ENCODE assay signal across 21 mouse cellular contexts in genomic region chr8:105788927-105789326, GRCm38 (mm10). TPM values are rescaled to one million over a fixed set of nuclear protein-coding genes. Genes with fewer than 3 reads are reported as not detected.
DNase-seq lines count a peak whose midpoint lies in the region; ATAC-seq and TF ChIP-seq lines count a peak whose summit lies in the region.
"Had no signal": no experiment of that assay in that cellular context is flagged by ENCODE, and none has a peak within 500 bp of the region (broad histone marks: within the 10 kb centered on the region; RNA-seq: fewer than 3 reads in every experiment).

No protein-coding gene starts in this region.

- no peaks in the 10 kb centered on the region for H3K27me3 ChIP-seq in midbrain, embryonic 11.5 days (ENCODE audit: control insufficient read depth, insufficient read depth, low read length)
- no peaks in the 10 kb centered on the region for H3K27me3 ChIP-seq in midbrain, postnatal 0 days (ENCODE audit: insufficient read depth, low read length)
- H3K27me3 ChIP-seq in splenic B cell, adult 2 months (ENCODE audit: control insufficient read depth, insufficient read depth, low read length, poor library complexity, severe bottlenecking), result no peaks in the 10 kb centered on the region
- no peaks in the 10 kb centered on the region for H3K27me3 ChIP-seq in kidney, adult 2 months (replicated peaks; ENCODE audit: control insufficient read depth, insufficient read depth, low read length)
- H3K27me3 ChIP-seq: embryonic facial prominence, embryonic 12.5 days; hindbrain, embryonic 13.5 days; limb, embryonic 13.5 days; midbrain, embryonic 13.5 days; Patski had no signal

- H3K27ac ChIP-seq in midbrain, embryonic 11.5 days (ENCODE audit: low read depth, low read length), result no peak overlapping the region
- no peak overlapping the region for H3K27ac ChIP-seq in midbrain, postnatal 0 days (ENCODE audit: low read depth, low read length)
- H3K27ac ChIP-seq in kidney, adult 2 months (ENCODE audit: insufficient read depth, low read depth, low read length), result no peak overlapping the region
- H3K27ac ChIP-seq: embryonic facial prominence, embryonic 12.5 days; heart, embryonic 10.5 days; hindbrain, embryonic 13.5 days; limb, embryonic 13.5 days; midbrain, embryonic 13.5 days had no signal

- 69% methylated on average over 4 of the region's 4 CpGs for WGBS in midbrain, embryonic 11.5 days
- WGBS in midbrain, postnatal 0 days, result 68% methylated on average over 4 of the region's 4 CpGs
- 68% methylated on average over 4 of the region's 4 CpGs for WGBS in kidney, adult 2 months

- no peaks in the 10 kb centered on the region for H3K9me3 ChIP-seq in midbrain, embryonic 11.5 days (ENCODE audit: control insufficient read depth, low read length)
- H3K9me3 ChIP-seq in midbrain, postnatal 0 days (ENCODE audit: low read length), result no peaks in the 10 kb centered on the region
- H3K9me3 ChIP-seq: embryonic facial prominence, embryonic 12.5 days; heart, embryonic 10.5 days; hindbrain, embryonic 13.5 days; limb, embryonic 13.5 days; midbrain, embryonic 13.5 days had no signal

- H3K36me3 ChIP-seq in midbrain, embryonic 11.5 days (ENCODE audit: control insufficient read depth, insufficient read depth, low read length), result peaks cover 2% of the 10 kb centered on the region; the same call in 1 of the 2 replicates
- H3K36me3 ChIP-seq in midbrain, postnatal 0 days (ENCODE audit: insufficient read depth, low read length), result peaks cover 11% of the 10 kb centered on the region; the same call in 1 of the 2 replicates
- H3K36me3 ChIP-seq in splenic B cell, adult 2 months (ENCODE audit: control insufficient read depth, insufficient read depth, low read length, poor library complexity, severe bottlenecking), result no peaks in the 10 kb centered on the region
- H3K36me3 ChIP-seq in kidney, adult 2 months (ENCODE audit: control insufficient read depth, insufficient read depth, low read length), result no peaks in the 10 kb centered on the region; the same call in 1 of the 2 replicates

- no peak for TF ChIP-seq POLR2A in kidney, adult 2 months (IDR thresholded peaks at IDR 0.05; ENCODE audit: low read depth, low read length)

- DNase-seq in midbrain, embryonic 11.5 days (ENCODE audit: low spot score, missing footprints), result peak; percentile 21
- DNase-seq in midbrain, postnatal 0 days (ENCODE audit: low spot score), result no peak
- DNase-seq in splenic B cell, adult 2 months (ENCODE audit: low read depth, low spot score), result peak; percentile 30
- DNase-seq in thymus, postnatal 4 days, result peak; percentile 51
- DNase-seq in spleen, postnatal 36 days (ENCODE audit: low spot score in 2 of 2), result no peak
- no peak for DNase-seq in kidney, adult 2 months
- DNase-seq in adipocyte (ENCODE audit: low spot score), result no peak
- DNase-seq: gastrocnemius, postnatal 25 days; right cerebral cortex, postnatal 25 days had no signal

- no peak overlapping the region for H3K4me3 ChIP-seq in midbrain, embryonic 11.5 days (ENCODE audit: low read depth, low read length)
- no peak overlapping the region for H3K4me3 ChIP-seq in midbrain, postnatal 0 days (ENCODE audit: low read depth, low read length)
- no peak overlapping the region for H3K4me3 ChIP-seq in kidney, adult 2 months (ENCODE audit: insufficient read depth, low read depth, low read length)
- H3K4me3 ChIP-seq: embryonic facial prominence, embryonic 12.5 days; erythroblast, embryonic 14.5 days; heart, embryonic 10.5 days; hindbrain, embryonic 13.5 days; limb, embryonic 13.5 days; midbrain, embryonic 13.5 days had no signal

- H3K4me1 ChIP-seq in midbrain, embryonic 11.5 days (ENCODE audit: control insufficient read depth, insufficient read depth, low read length), result peaks cover 2% of the 10 kb centered on the region; the same call in 1 of the 2 replicates
- no peaks in the 10 kb centered on the region for H3K4me1 ChIP-seq in midbrain, postnatal 0 days (ENCODE audit: insufficient read depth, low read length)
- no peaks in the 10 kb centered on the region for H3K4me1 ChIP-seq in kidney, adult 2 months (ENCODE audit: control insufficient read depth, insufficient read depth, low read length)
- H3K4me1 ChIP-seq: embryonic facial prominence, embryonic 12.5 days; limb, embryonic 13.5 days had no signal

- H3K9ac ChIP-seq in midbrain, embryonic 11.5 days (ENCODE audit: low read length), result no peak overlapping the region
- no peak overlapping the region for H3K9ac ChIP-seq in midbrain, postnatal 0 days (replicated peaks; ENCODE audit: low read length, poor library complexity, severe bottlenecking)
- H3K9ac ChIP-seq: embryonic facial prominence, embryonic 12.5 days; hindbrain, embryonic 13.5 days; limb, embryonic 13.5 days; midbrain, embryonic 13.5 days had no signal

- ATAC-seq in midbrain, embryonic 11.5 days (ENCODE audit: low FRiP score), result no peak
- ATAC-seq in midbrain, postnatal 0 days (ENCODE audit: low FRiP score), result no peak
- ATAC-seq in inflammation-experienced regulatory T-cells, adult 6 months, result peak; percentile 63
- ATAC-seq: activated CD4-positive, CD25-positive, alpha-beta regulatory T cell, adult 4 months; forebrain, embryonic 14.5 days; midbrain, embryonic 13.5 days; Patski had no signal

- no peak for TF ChIP-seq CTCF in midbrain, postnatal 0 days (IDR thresholded peaks at IDR 0.05)
- TF ChIP-seq CTCF in kidney, adult 2 months (conservative IDR thresholded peaks at IDR 0.05; ENCODE audit: insufficient read depth, insufficient read length, low read depth, low read length), result no peak

- no peak overlapping the region for H3K4me2 ChIP-seq in midbrain, embryonic 11.5 days
- H3K4me2 ChIP-seq in midbrain, postnatal 0 days (ENCODE audit: low read depth, low read length, poor library complexity, severe bottlenecking), result no peak overlapping the region
- H3K4me2 ChIP-seq: embryonic facial prominence, embryonic 12.5 days; hindbrain, embryonic 13.5 days; limb, embryonic 13.5 days; midbrain, embryonic 13.5 days had no signal

RNA-seq across cellular contexts. Expression of gene Gfod2, which starts 30.5 kb away (rescaled TPM):
- polyA plus RNA-seq in midbrain, embryonic 11.5 days (2014; fragmentation: Nextera tagmentation; extraction: Ambion mirVana), result 36.5 and 38.8 TPM in 2 replicates
- total RNA-seq in midbrain, postnatal 0 days (2014; rRNA removed), result 47.6 and 64.7 TPM in 2 replicates
- polyA plus RNA-seq in midbrain, postnatal 0 days (2015; fragmentation: Nextera tagmentation; extraction: Ambion mirVana), result 60.9 and 67.9 TPM in 2 replicates
- polyA plus RNA-seq in inflammation-experienced regulatory T-cells, adult 6 months (2017; shearing (Covaris generic)), result 1 to 10 TPM; 1.7 to 5.9 (median 3.9) TPM
- 7.5 and 7.8 TPM in 2 replicates for polyA plus RNA-seq in kidney, adult 2 months (2012; rRNA removed)

RNA-seq across cellular contexts. Expression of gene Ranbp10, which starts 38.2 kb away (rescaled TPM):
- polyA plus RNA-seq in midbrain, embryonic 11.5 days (2014; fragmentation: Nextera tagmentation; extraction: Ambion mirVana), result 10.9 and 11.2 TPM in 2 replicates
- total RNA-seq in midbrain, postnatal 0 days (2014; rRNA removed), result 13.4 and 13.5 TPM in 2 replicates
- polyA plus RNA-seq in midbrain, postnatal 0 days (2015; fragmentation: Nextera tagmentation; extraction: Ambion mirVana), result 4.8 and 6.4 TPM in 2 replicates
- 1 to 10 TPM; 5.3 to 8.7 (median 5.9) TPM for polyA plus RNA-seq in inflammation-experienced regulatory T-cells, adult 6 months (2017; shearing (Covaris generic))
- polyA plus RNA-seq in kidney, adult 2 months (2012; rRNA removed), result 22.1 and 24.8 TPM in 2 replicates

RNA-seq across cellular contexts. Expression of gene Tsnaxip1, which starts 38.6 kb away (rescaled TPM):
- 0.15 and 0.18 TPM in 2 replicates for polyA plus RNA-seq in midbrain, embryonic 11.5 days (2014; fragmentation: Nextera tagmentation; extraction: Ambion mirVana)
- 0.14 and 0.16 TPM in 2 replicates for total RNA-seq in midbrain, postnatal 0 days (2014; rRNA removed)
- 0.62 and 0.88 TPM in 2 replicates for polyA plus RNA-seq in midbrain, postnatal 0 days (2015; fragmentation: Nextera tagmentation; extraction: Ambion mirVana)
- not detected for polyA plus RNA-seq in inflammation-experienced regulatory T-cells, adult 6 months (2017; shearing (Covaris generic))
- polyA plus RNA-seq in kidney, adult 2 months (2012; rRNA removed), result 0.05 TPM in 1 of 2 replicates, not detected in the other
- total RNA-seq: adrenal gland, postnatal 36 days; gastrocnemius, postnatal 25 days had no signal
- polyA plus RNA-seq: activated CD4-positive, CD25-positive, alpha-beta regulatory T cell, adult 4 months; erythroblast, embryonic 14.5 days; intestine, embryonic 14.5 days had no signal

Comparison
In these comparisons a context has a peak if more than half of its experiments do, and no peak if none do; other contexts are left out.
1. DNase-seq: peak in midbrain, embryonic 11.5 days (single experiment), splenic B cell, adult 2 months (single experiment) and thymus, postnatal 4 days (single experiment); none in midbrain, postnatal 0 days (single experiment), spleen, postnatal 36 days (0 of 2), kidney, adult 2 months (single experiment) and adipocyte (single experiment).